Mouse (Mus musculus) liver, embryonic 13.5 days (tissue): ENCODE data around the gene Lcn5. TPM values are rescaled to one million over a fixed set of nuclear protein-coding genes. Genes with fewer than 3 reads are reported as not detected.
"Not testable (repeated sequence)": the region's sequence is repeated elsewhere in the genome, so short reads cannot be mapped to it uniquely, and the experiment has no call there.

Experiments used
- ATAC-seq: fragments of 200-750 bp; cut with Nextera tagmentation; 2 replicates; pipeline ENCODE4 v1.8.0; 2017; ENCODE audit warnings: low read depth, mild to moderate bottlenecking, moderate number of reproducible peaks, moderate library complexity
- DNase-seq: peaks from one replicate; pipeline ENCODE4 v3.0.0; 2022
- H3K27ac ChIP-seq: fragments of 300-500 bp; sonication (generic); 2 replicates; pipeline ENCODE4 v1.5.1; 2015; ENCODE audit warnings: moderate library complexity, mild to moderate bottlenecking, inconsistent platforms
- H3K27me3 ChIP-seq: fragments of 300-500 bp; sonication (generic); 2 replicates; pipeline ENCODE4 v1.6.1; 2015; ENCODE audit warnings: mild to moderate bottlenecking, inconsistent platforms
- H3K36me3 ChIP-seq: fragments of 300-500 bp; sonication (generic); 2 replicates; pipeline ENCODE4 v1.6.1; 2015; ENCODE audit warnings: mild to moderate bottlenecking, inconsistent platforms
- H3K4me1 ChIP-seq: fragments of 300-500 bp; sonication (generic); replicated peaks from 2 replicates; pipeline ENCODE4 v1.6.1; 2015; ENCODE audit warnings: inconsistent platforms
- H3K4me2 ChIP-seq: fragments of 300-500 bp; sonication (generic); 2 replicates; pipeline ENCODE4 v1.6.1; 2015; ENCODE audit warnings: inconsistent platforms, mild to moderate bottlenecking, moderate library complexity
- H3K4me3 ChIP-seq: fragments of 300-500 bp; sonication (generic); replicated peaks from 2 replicates; pipeline ENCODE4 v1.5.1; 2015; ENCODE audit warnings: mild to moderate bottlenecking, inconsistent platforms
- H3K9ac ChIP-seq: fragments of 300-500 bp; sonication (generic); 2 replicates; pipeline ENCODE4 v1.6.1; 2015; ENCODE audit warnings: mild to moderate bottlenecking, inconsistent platforms
- H3K9me3 ChIP-seq: fragments of 300-500 bp; sonication (generic); replicated peaks from 2 replicates; pipeline ENCODE4 v1.6.1; 2016; ENCODE audit warnings: inconsistent platforms
- WGBS: fragments of 180-500 bp; shearing (Covaris S2); methylation state at CpG from one replicate; pipeline ENCODE4 v1.1.7; 2015; ENCODE audit not compliant: insufficient replicate concordance; 5-methylcytosine and 5-hydroxymethylcytosine counted together
- polyA plus RNA-seq: library from polyadenylated mRNA; unstranded; fragments of >200 nt; fragmentation: Nextera tagmentation; extraction: Ambion mirVana; gene quantifications from 2 replicates; pipeline ENCODE4 v1.2.1, GENCODE M21; 2015

The Lcn5 gene
- polyA plus RNA-seq, 1 experiment from 2014 or later: not detected

DNA sequence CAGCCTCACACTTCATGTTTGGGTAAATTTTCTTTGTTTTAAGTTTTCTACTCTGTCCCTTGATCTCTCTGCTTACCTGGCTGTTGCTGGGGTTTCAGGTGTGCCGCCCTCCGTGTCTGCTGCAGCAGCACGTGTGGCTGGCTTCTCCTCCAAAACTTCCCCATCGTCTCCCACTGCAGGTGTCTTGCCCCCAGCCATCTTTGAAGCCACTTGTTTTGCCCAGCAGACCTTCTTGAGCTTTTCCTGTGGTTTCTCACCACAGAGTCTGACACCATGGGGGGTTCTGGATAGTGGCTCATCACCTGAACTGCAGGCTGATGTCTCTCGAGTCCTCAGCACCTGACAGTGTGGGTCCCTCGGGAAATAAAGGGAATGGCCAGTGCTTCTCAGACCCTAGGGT lies 21.8 kb downstream of the Lcn5 start:
- WGBS: 60% methylated on average over 6 of the region's 6 CpGs
- DNase-seq (no peak), ATAC-seq (no peak)
- no peaks in the 10 kb centered on the region for H3K9me3 ChIP-seq
- H3K27me3 ChIP-seq: no peaks in the 10 kb centered on the region
- no peaks in the 10 kb centered on the region for H3K4me1 ChIP-seq
- H3K4me3 ChIP-seq: no peak overlapping the region
- no peaks in the 10 kb centered on the region for H3K36me3 ChIP-seq
- no peak overlapping the region for H3K9ac ChIP-seq
- no peak overlapping the region for H3K27ac ChIP-seq
- no peak overlapping the region for H3K4me2 ChIP-seq

DNA sequence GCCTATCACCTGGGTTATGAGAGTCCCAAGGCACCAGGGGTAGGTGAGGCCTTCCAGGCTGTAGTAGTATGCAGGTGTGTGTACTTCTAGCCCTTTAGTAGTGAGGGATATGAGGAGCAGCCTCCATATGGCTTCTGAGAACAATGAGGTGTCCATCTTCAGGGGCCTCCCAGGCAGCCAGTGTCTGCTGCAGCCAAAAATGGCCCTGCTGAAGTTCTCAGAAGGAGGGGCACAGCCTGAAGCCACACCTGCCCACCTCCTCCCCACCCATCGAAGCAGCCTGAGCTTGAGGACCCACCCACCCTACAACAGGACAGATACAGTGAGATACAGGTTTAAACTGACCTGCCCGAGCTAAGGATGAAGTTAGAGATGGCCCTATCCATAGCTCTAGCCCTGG lies 24.7 kb downstream of the Lcn5 start, which contains the start of gene Lcn10:
TSS of gene Lcn10 (plus strand) at position 301 of the 400 bp plus-strand sequence.
- Histone ChIP-seq H3K36me3 (no peaks in the 10 kb centered on the region), H3K4me2 (no peak within 1 kb of the TSS), H3K27me3 (no peaks in the 10 kb centered on the region), H3K4me1 (no peaks in the 10 kb centered on the region), H3K9me3 (no peaks in the 10 kb centered on the region), H3K4me3 (no peak within 1 kb of the TSS), H3K27ac (no peak within 1 kb of the TSS), H3K9ac (no peak within 1 kb of the TSS)
- DNase-seq: no peak
- WGBS: 42% methylated on average over 2 of the region's 2 CpGs
- ATAC-seq: no peak

GRCm38 (mm10) chr2:25686941-25687340 lies 29.2 kb downstream of the Lcn5 start:
- Histone ChIP-seq H3K9me3 (no peaks in the 10 kb centered on the region), H3K36me3 (no peaks in the 10 kb centered on the region), H3K4me3 (no peak overlapping the region), H3K27me3 (no peaks in the 10 kb centered on the region), H3K9ac (no peak overlapping the region), H3K4me2 (no peak overlapping the region), H3K4me1 (no peaks in the 10 kb centered on the region), H3K27ac (no peak overlapping the region)
- WGBS: 47% methylated on average over 4 of the region's 4 CpGs
- no peak for ATAC-seq
- DNase-seq: no peak

GRCm38 (mm10) chr2:25694605-25695004 lies 36.9 kb downstream of the Lcn5 start:
- H3K27me3 ChIP-seq: no peaks in the 10 kb centered on the region; the same call in 1 of the 2 replicates
- DNase-seq: peak; percentile 40
- no peak overlapping the region for H3K27ac ChIP-seq

DNA sequence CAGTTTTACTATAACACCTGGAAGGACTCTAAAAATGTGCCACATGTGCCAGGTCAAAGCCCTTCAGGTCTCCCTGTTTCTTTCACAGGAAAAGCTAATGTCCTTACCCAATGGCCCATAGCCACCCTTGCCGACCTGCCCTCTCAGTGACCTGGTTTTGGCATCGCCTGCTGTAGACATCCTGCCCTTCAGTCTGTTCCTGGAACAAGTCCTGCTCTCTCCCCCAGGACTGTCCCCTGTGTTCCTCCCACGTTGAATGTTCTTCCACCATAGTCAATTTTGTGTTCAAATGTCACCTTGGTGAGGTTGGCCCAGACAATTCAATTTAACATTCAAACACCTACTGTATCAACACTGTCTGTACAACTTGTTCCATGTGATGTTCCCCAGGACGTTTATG lies 39.2 kb downstream of the Lcn5 start:
- H3K4me1 ChIP-seq: no peaks in the 10 kb centered on the region
- H3K4me2 ChIP-seq: no peak overlapping the region
- H3K27ac ChIP-seq: no peak overlapping the region
- 49% methylated on average over 4 of the region's 4 CpGs for WGBS
- ATAC-seq: no peak
- no peak overlapping the region for H3K4me3 ChIP-seq
- H3K9me3 ChIP-seq: no peaks in the 10 kb centered on the region
- H3K27me3 ChIP-seq: no peaks in the 10 kb centered on the region; the same call in 1 of the 2 replicates
- no peak for DNase-seq
- H3K36me3 ChIP-seq: no peaks in the 10 kb centered on the region
- no peak overlapping the region for H3K9ac ChIP-seq

More at GRCm38 (mm10) chr2:25694605-25695004, 36.9 kb downstream of the Lcn5 start:
- Histone ChIP-seq H3K4me2 (no peak overlapping the region), H3K4me3 (no peak overlapping the region), H3K9ac (no peak overlapping the region), H3K9me3 (no peaks in the 10 kb centered on the region), H3K4me1 (no peaks in the 10 kb centered on the region), H3K36me3 (no peaks in the 10 kb centered on the region)
- ATAC-seq: no peak

- Histone ChIP-seq H3K27me3 (no peaks in the 10 kb centered on the region), H3K4me3 (no peak overlapping the region), H3K4me2 (no peak overlapping the region), H3K9me3 (no peaks in the 10 kb centered on the region), H3K36me3 (no peaks in the 10 kb centered on the region), H3K27ac (no peak overlapping the region), H3K4me1 (no peaks in the 10 kb centered on the region), H3K9ac (no peak overlapping the region)
- ATAC-seq (no peak), DNase-seq (no peak)
- WGBS: 69% methylated on average over 2 of the region's 2 CpGs
Measured at GRCm38 (mm10) chr2:25698696-25699095, 40.9 kb downstream of the Lcn5 start.

DNA sequence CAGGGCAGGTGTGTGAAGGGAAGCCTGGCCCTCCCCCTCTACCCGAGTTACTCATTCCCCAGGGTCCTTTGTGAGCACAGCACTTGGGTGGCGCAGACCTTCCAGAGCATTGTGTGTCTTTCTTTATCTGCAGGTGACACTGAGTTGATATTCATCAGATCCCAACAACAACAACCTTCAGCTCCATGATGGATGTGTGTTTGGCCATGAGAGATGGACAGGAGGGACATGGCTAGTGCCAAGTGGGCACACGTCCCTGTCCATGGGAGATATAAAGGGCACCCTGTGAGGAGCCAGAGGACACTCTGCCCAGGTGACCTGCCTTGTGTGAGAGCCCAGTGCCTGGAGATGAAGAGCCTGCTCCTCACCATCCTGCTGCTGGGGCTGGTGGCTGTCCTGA lies 42.0 kb downstream of the Lcn5 start, which contains the start of gene Obp2a:
TSS of gene Obp2a (plus strand) at position 301 of the 400 bp plus-strand sequence.
- not testable (repeated sequence) for DNase-seq, ATAC-seq, H3K36me3 ChIP-seq, H3K27ac ChIP-seq, H3K27me3 ChIP-seq, H3K4me1 ChIP-seq, H3K9me3 ChIP-seq, H3K9ac ChIP-seq, H3K4me3 ChIP-seq, H3K4me2 ChIP-seq
- 76% methylated on average over 3 of the region's 3 CpGs for WGBS

DNA sequence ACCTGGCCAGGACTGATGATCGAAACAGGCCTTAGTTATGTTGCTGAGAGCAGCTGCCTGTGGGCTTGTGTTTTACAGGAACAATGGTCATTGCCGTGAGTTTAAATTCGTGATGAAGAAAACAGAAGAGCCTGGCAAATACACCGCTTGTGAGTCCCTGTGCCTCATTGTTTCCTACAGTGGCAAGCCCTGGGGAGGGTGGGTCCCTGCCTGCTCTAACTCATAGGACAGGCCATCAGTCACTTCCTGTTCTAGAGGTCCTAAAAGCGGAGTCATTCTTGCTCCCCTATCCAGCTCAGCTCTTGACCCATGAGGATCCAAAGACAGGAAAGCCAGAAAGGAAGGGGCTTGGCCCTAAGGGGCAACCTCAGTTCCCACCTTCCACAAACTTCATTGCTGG lies 43.2 kb downstream of the Lcn5 start:
- Histone ChIP-seq H3K4me1 (no peaks in the 10 kb centered on the region), H3K9me3 (no peaks in the 10 kb centered on the region), H3K9ac (no peak overlapping the region), H3K4me2 (no peak overlapping the region), H3K27me3 (peaks cover 4% of the 10 kb centered on the region; the same call in 1 of the 2 replicates), H3K4me3 (no peak overlapping the region), H3K36me3 (no peaks in the 10 kb centered on the region), H3K27ac (no peak overlapping the region)
- no peak for ATAC-seq
- 43% methylated on average over 5 of the region's 5 CpGs for WGBS
- DNase-seq: no peak

GRCm38 (mm10) chr2:25703706-25704105 lies 46.0 kb downstream of the Lcn5 start:
- Histone ChIP-seq H3K9me3 (no peaks in the 10 kb centered on the region), H3K27me3 (peaks cover 16% of the 10 kb centered on the region), H3K4me1 (peaks cover 7% of the 10 kb centered on the region), H3K9ac (no peak overlapping the region), H3K4me3 (no peak overlapping the region), H3K36me3 (no peaks in the 10 kb centered on the region), H3K4me2 (no peak overlapping the region), H3K27ac (no peak overlapping the region)
- ATAC-seq (no peak), DNase-seq (no peak)
- 58% methylated on average over 4 of the region's 4 CpGs for WGBS

- peak; percentile 69 for ATAC-seq
- Histone ChIP-seq H3K4me3 (peak within 1 kb of the TSS; percentile 62), H3K9ac (peak within 1 kb of the TSS; percentile 59), H3K27me3 (peaks cover 16% of the 10 kb centered on the region), H3K4me1 (peaks cover 7% of the 10 kb centered on the region), H3K4me2 (peak within 1 kb of the TSS; percentile 72), H3K36me3 (no peaks in the 10 kb centered on the region), H3K27ac (no peak within 1 kb of the TSS), H3K9me3 (no peaks in the 10 kb centered on the region)
- DNase-seq: peak; percentile 47
- under 1% methylated on average over 78 of the region's 78 CpGs for WGBS
Measured at GRCm38 (mm10) chr2:25706643-25707481, 49.1 kb downstream of the Lcn5 start, which contains the start of gene Bmyc. Gene Bmyc, plus strand, starts transcription at chr2:25706739.

- no peaks in the 10 kb centered on the region for H3K36me3 ChIP-seq
- H3K27ac ChIP-seq: no peak overlapping the region
- 65% methylated on average over 2 of the region's 2 CpGs for WGBS
- no peaks in the 10 kb centered on the region for H3K9me3 ChIP-seq
- DNase-seq (no peak), ATAC-seq (no peak)
- H3K4me1 ChIP-seq: peaks cover 7% of the 10 kb centered on the region
- no peak overlapping the region for H3K4me3 ChIP-seq
- H3K9ac ChIP-seq: no peak overlapping the region
- H3K27me3 ChIP-seq: peaks cover 16% of the 10 kb centered on the region
- H3K4me2 ChIP-seq: no peak overlapping the region; the same call in 1 of the 2 replicates
Measured at GRCm38 (mm10) chr2:25708121-25708520, 50.4 kb downstream of the Lcn5 start.

DNA sequence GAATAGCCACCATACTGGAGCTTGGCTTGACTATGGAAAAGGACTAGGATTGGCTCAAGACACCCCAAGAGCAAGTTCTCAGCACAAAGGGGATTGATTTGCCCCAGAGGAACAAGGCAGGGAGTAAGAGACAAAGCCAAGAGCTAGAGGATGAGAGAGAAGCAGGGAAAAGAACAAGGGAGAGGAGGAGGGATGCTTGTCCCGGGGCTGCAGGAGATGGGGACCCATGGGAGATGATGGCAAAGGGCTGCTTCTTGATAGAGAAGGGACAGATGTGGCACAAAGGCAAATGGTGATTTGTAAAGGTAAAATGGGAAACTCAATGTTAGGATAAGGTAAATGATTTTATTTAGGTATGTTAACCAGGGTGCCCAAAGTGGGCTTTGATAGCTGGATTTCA lies 51.3 kb downstream of the Lcn5 start:
- not testable (repeated sequence) for H3K4me3 ChIP-seq, H3K9me3 ChIP-seq, H3K4me1 ChIP-seq, DNase-seq, H3K27ac ChIP-seq, H3K36me3 ChIP-seq, ATAC-seq, H3K4me2 ChIP-seq, H3K9ac ChIP-seq
- WGBS: 87% methylated on average over 1 of the region's 1 CpGs
- peaks cover 16% of the 10 kb centered on the region for H3K27me3 ChIP-seq
